Mouse (Mus musculus) lung, adult 2 months (tissue): ENCODE data around the gene Palld.

Experiments used
- CTCF ChIP-seq: fragments of 200-500 bp; IDR thresholded peaks from 2 replicates; pipeline ENCODE4 v1.5.1; 2011; ENCODE audit warnings: mild to moderate bottlenecking, low read length, control low read depth; ENCODE audit not compliant: insufficient read depth
- POLR2A ChIP-seq: fragments of 200-500 bp; IDR thresholded peaks from 2 replicates; pipeline ENCODE4 v1.6.1; 2011; ENCODE audit warnings: low read depth, mild to moderate bottlenecking, control low read depth, low read length, borderline replicate concordance; ENCODE audit errors: extremely low read depth

GRCm38 (mm10) chr8:61732184-61732583 lies 170.3 kb downstream of the Palld start:
- no peak for TF ChIP-seq CTCF
- no peak for TF ChIP-seq POLR2A
